Mouse (Mus musculus) kidney, adult 11 months (tissue): Measurements from ENCODE around the gene Gm17359.
"Not testable (repeated sequence)": the region's sequence is repeated elsewhere in the genome, so short reads cannot be mapped to it uniquely, and the experiment has no call there.

Experiments
- DNase-seq: peaks from one replicate; pipeline ENCODE4 v3.0.0; 2022

Gm17359 gene

DNA sequence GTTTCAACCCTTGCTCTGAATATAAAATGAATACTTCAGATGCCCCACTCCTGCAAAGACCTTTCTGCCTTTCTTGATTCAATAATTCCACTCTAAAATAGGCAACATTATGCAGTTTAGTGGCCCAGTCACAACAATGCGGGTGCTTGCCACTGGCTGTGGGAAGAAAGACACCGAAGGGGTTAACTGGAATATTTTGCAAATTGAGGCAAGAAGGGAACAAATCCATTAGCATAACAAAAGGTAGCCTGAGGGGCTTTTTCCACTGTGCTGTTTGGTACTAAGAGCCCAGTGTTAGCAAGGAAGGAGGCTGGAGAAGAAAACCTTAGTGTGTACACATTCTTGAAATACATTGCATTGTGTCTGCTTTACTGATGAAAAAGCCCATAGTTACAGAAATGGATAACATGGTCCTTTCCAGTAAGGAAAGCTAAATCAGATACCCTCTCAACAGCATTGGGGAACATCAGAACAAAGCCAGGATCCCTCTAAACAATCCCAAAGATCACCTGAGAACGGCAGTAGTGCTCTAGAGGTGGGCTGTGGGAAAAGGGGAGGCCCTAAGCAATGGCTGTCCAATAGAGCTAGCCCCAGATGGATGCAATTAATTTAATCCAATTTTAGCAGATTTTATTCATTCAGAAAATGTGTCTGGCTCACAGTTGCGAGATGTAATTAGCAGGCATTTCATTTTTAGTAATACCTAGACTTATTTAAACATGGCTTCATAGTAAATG, 80.7 kb downstream of the Gm17359 start:
- DNase-seq = no peak

DNA sequence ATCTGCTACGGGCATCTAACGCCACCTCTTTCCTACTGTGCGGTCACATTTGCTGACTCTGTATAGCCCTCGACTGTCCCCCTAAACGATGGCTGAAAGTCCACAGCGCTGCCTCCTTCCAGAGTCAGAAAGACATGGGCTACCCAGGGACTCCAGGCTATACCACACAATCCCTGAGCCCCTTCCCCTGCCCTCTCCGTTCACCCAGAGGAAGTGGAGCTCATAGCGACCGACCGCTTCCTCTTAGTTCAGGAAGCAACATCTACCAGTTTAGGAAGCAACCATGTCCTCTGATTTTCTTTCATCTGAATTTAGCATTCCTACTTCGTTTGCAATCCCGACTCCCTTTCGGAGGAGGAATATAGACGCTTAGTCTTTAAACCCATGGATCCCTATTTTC, 82.5 kb downstream of the Gm17359 start:
- no peak for DNase-seq

DNA sequence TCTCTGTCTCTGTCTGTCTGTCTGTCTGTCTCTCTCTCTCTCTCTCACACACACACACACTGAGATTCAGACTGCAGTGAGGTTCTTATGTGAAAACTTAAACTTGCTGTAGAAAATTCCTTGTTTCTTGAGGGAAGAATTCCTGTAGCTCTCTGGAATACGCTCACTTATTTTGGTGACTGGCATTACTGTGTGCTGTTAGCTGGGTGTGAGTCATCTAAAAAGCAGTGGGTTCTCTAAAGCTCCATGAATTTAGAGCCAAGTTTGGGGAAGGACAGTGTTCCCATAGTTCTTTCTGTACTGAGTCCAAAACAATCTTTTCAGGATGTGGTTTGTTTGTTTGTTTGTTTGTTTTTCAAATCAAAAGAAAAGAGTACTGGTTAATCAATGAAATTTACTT, 89.0 kb downstream of the Gm17359 start:
- DNase-seq = no peak

- no peak for DNase-seq
Measured at GRCm38 (mm10) chr3:79433593-79433992, 97.1 kb downstream of the Gm17359 start.

DNA sequence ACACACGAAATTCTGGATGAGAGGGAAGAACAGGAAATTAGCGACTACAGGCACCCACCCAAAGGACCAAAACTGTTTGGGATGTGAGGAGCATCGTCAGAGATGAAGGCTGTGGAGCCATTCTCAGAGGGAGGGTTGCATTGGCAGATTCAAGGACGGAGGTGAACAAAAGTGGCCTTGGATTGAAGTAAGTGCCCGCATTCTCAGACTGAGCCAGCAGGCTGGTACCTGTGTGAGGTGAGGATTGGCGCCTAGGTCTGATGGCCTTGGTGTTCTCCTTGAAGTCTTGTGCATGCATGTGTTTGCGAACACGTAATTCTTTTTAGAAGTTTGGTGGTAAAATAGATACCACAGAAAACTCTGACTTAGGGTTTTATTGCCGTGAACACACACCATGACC, 98.0 kb downstream of the Gm17359 start:
- DNase-seq = no peak

- no peak for DNase-seq
Measured at GRCm38 (mm10) chr3:79434985-79435384, 98.5 kb downstream of the Gm17359 start.

- no peak for DNase-seq
Measured at GRCm38 (mm10) chr3:79436186-79436585, 99.7 kb downstream of the Gm17359 start.

DNA sequence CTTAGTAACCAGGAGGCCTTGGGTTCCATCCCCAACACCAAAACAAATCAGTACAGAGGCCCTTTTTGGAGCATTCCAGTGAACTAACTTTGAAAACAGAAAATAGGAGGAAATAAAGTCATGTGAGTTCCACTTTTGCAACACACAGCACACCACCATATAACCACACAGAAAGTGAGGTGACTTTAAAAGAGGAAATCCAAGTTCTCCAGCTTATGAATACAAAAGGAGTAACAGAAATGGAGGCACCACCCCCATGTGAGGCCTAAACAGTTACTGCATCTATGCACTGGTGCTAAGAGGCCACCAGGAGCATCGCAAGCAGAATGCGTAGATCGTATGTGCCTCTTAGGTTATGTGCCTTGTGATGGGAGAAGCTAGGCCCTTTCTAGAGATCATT, 101.8 kb downstream of the Gm17359 start:
- no peak for DNase-seq

- DNase-seq = peak; percentile 30
Measured at GRCm38 (mm10) chr3:79440976-79441491, 104.6 kb downstream of the Gm17359 start.

DNA sequence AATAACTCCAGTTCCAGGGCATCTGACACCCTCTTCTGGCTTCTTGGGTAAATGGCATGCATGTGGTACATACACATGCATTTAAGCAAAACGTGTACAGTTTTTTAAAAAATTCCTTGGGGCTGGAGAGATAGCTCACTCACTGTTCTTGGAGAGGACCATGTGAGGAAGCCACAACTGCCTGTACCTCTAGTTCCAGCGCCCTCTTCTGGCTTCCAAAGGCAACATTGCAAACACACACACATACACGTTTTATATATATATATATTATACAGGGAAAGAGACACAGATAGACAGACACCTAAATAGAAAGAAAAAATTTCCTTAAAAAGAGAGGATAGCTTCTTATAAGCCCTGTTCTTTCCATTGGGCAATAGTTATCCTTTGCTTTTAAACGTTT, 107.4 kb downstream of the Gm17359 start:
- DNase-seq = no peak

DNA sequence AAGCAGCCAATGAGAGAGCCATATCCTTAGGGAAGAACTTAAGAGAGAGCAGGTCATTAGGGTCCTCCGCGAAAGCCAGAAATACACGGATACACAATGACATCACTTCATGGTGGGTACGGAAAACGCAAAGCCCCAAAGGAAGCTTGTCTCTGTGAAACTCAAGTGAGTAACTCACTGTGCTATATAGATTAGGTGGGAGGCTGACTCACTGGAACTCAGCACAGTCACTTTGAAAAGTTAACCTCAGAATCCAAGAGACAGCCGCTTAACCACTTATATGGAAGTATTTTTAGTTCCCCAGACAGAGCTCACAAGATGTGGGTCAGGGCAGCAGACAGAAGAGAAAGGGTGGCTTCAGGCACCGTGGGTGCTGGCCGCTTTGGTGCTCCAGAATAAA, 108.6 kb downstream of the Gm17359 start:
- DNase-seq = no peak

DNA sequence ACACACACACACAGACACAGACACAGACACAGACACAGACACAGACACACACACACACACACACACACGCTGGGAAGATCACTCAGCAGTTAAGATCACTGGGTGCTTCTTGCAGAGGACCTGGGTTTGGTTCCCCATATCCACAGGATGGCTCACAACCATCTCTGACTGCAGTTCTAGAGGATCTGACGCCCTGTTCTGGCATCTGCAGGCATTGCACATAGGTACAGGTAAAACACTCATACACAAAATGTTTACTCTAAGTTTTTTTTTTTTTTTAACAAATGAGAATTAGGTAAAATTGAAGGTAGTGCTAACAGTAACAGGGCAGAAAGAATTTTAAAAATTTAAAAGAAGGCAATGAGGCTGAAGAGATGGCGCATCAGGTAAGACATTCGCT, 109.7 kb downstream of the Gm17359 start:
- no peak for DNase-seq

DNA sequence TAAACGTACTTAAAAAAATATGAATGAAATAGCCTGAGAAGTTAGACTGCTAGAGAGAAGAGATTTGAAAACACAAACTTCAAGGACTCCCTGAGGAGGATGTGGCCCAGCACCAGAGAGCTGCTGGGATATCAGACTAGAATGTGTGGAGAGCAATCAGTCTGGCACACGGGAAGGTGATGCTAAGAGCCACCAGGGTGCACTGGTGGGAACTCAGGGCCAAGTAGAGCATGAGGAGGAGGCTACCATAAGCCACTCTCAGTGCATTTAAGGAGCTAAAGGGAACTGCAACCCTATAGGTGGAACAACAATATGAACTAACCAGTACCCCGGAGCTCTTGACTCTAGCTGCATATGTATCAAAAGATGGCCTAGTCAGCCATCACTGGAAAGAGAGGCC, 110.2 kb downstream of the Gm17359 start:
- DNase-seq = not testable (repeated sequence)

DNA sequence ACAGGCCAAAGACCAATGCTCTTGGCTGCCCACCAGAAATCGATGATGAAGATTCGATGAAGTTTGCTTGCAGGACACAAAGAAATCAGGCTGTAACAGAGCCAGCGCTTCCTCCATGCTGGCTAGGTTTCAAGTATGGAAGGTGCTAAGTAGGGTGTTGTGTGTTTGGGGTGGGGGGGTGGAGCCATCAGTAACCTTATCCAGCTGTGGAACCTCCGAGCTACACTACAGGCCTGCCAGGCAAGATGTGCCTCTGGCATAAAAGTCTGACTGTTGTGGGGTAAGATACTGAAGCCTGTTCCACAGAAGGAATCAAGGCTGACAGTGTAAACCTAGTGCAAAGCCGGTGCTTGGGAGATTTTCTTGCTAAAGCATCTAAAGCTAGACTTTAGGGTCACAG, 112.0 kb downstream of the Gm17359 start:
- no peak for DNase-seq

GRCm38 (mm10) chr3:79449361-79449760, 112.9 kb downstream of the Gm17359 start:
- no peak for DNase-seq

DNA sequence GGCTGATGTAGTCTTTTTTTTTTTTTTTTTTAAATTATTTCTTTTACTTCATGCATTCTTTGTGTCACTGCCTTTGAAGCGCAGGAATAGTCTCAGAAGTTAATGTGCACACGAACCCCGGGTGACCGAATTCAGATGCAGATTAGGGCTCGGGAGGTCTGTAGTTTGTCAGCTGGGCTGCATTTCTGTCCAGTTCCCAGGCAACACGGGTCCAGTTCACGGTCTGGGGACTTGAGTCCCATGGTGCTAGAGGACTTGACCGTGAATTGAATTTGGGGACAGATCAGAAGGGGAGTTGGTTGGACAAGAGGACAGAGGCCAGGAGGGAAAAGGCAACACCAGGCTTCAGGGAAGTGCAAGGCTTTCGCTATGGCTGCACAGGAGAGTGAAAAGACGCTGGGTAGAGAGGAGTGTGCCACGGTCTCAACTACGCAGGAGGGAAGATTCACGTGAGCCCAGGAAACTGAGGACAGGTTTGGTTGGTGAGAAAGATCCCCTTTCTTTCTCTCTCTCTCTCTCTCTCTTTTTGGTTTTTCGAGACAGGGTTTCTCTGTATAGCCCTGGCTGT, 116.3 kb downstream of the Gm17359 start:
- no peak for DNase-seq

DNA sequence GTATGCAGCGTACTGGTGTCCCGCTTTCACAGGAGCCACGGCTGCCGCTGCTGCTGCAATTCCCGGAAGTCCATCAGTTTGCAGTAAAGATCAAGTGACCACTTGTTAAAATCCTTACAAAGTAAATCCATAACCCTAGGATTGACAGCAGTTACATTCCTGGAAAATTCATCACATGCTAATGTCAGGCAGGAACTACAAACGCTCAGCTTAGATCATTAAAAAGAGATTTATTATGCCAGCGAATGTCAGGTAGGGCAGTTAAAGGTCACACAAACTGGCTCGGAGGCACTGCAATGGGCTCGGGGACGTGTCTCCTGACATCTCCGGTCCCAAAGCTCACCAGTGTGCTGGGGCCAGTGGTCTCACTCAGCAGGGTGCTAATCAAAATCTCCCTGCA, 119.3 kb downstream of the Gm17359 start:
- DNase-seq = no peak

DNA sequence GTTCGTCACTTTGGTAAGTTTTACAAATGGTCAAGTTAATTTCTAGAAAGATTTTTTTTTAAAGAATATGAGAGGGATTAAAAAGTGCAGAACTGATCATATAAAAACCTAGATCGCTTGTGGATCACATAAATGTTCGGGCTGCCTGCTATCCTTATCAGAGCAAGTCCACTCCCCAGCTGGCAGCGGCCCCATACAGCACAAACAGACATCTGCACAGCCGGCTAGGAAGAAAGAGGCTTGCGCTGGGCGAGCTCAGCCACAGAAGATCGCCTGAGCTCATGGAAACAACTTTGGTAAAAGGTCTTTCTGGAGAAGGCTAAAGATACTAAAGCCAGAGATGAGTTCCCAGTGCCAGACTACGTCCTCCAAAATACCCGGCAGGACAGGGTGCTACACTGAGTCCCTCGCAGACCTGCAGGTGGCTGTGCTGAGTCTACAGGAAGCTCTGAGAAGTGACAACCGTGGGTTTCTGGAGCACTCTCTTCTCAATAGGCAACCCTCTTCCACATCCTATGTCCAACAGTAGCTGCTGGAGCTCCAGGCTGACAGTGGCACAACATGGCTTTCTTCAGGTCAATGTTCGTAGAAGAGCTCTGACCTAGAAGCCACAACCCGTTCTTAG, 122.3 kb downstream of the Gm17359 start:
- no peak for DNase-seq

DNA sequence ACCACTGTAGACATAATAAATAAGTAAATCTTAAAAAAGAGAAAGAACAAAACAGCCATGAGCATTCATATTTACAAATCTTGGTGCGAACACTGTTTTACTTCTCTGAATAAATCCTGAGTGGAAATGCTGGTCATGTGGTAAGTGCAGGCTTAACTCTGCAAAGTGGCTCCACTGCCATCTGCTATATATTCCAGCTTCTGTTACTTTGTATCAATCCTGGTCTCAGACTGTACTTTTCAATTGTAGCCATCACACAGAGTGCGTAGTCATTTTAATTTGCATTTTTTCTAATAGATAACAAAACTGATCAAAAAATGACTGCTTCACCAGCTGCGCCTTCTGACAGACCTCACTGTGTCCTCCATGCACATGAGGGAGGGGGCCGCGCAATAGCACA, 133.0 kb downstream of the Gm17359 start:
- DNase-seq = no peak

DNA sequence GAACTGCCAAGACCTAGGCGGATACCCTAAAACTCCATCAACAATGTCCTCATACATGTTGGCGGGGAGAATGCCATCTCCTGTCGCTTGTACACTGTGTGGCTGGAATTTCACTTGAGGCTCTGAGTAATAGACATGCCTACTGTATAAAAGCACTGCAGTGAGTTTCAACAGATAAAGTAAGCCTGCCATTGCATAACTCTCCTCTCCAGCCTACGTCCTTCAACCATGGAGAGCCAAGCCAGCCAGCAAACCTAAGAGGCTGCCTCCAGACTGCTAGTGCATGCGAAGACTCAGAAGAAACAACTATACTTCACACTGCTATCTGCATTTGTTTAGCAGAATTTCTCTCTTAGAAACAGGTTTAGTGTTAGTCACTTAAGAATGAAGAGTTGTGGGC, 135.9 kb downstream of the Gm17359 start:
- DNase-seq = no peak

DNA sequence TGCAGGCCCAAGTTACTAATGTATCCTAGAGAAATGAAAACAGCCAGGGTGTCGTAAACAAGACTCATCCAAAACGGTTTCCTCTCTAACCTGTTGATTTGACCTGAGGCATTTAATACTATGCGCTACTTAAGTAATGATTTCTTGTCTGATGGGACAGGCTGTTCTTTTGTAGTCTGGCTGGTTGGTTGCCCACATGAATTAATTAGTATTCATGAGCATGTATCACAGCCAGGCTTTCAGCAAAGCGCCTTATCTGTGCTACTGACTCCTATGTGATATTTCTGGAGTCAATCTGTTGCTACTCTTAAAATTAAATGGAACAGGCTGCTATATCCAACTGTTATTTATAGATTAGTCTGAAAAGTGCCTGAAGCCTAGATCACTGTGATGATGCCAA, 138.4 kb downstream of the Gm17359 start:
- DNase-seq = no peak

DNA sequence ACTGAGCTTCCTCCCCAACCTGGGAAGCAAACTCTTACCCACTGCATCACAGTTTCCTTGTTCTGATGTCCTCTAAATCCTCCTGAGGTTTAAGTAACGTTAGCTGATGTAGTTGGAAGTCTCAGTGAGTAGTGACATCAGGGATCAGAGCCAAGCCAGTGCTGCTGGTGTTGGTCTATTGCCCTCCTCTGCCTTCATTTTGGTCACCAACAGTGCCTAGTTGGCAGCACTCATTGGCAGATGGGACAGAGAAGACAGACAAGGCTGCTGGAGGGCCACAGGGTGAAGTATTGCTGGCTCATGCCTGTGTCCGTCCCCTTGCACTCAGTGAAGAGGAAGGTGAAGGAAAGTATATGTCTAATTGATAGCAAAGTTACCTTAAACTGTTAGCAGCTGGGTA, 139.5 kb downstream of the Gm17359 start:
- DNase-seq = no peak

DNA sequence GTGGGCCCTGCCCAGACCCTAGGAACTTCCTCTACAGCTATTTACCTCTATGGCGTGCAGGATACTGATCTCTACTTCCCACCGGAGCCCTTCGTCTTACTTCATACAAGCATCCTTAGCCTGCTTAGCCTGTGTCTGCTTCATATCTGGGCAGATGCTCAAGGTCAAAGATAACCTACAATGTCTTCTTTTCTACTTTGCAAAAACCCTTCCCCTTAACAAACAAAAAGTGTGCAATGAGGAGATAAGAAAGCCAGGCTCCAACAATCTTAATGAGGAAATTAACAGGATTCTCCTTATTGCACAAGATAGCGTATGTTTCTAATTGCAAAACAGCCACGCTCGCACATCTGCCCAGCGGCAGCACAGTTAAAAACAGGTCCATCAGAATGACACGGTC, 141.9 kb downstream of the Gm17359 start:
- DNase-seq = no peak

DNA sequence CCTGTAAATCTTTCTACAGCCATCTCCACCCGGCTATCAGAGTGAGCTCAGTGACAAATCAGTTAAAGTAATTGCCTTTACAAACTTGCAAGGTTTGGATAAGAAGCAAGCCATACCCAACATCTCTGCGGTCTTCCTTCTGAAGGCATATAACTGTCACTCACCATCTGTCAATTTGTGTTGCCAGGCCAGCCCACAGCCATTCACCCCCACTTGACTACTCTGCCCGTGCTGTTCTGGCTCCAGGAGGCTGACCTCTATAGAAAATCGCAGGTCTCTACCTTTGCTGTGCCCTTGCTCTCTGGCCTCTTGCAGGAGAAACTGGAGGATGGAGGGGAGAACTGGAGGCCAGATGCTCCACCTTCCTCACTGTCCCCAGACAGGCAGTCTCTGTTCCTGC, 142.4 kb downstream of the Gm17359 start:
- no peak for DNase-seq
